Mouse (Mus musculus) olfactory bulb, adult 2 months (tissue): Measurements from ENCODE around the gene Cstf3.

ENCODE experiments used
- CTCF ChIP-seq: fragments of 200-500 bp; IDR thresholded peaks from 2 replicates; pipeline ENCODE4 v1.5.1; 2012; ENCODE audit warnings: low read depth, mild to moderate bottlenecking, low read length, moderate library complexity; ENCODE audit not compliant: insufficient read depth
- POLR2A ChIP-seq: fragments of 200-500 bp; IDR thresholded peaks from 2 replicates; pipeline ENCODE4 v1.6.1; 2012; ENCODE audit warnings: mild to moderate bottlenecking, low read depth, low read length, moderate library complexity; ENCODE audit not compliant: insufficient read depth

GRCm38 (mm10) chr2:104711585-104712485 lies 121.5 kb downstream of the Cstf3 start, which contains the start of gene Tcp11l1:
- no peak for TF ChIP-seq CTCF
- peak; percentile 55 for TF ChIP-seq POLR2A
